Mouse (Mus musculus): Measurements from ENCODE around the gene Lsm10. TPM values are rescaled to one million over a fixed set of nuclear protein-coding genes. Genes with fewer than 3 reads are reported as not detected.
A peak's percentile ranks its signal among the peaks of the same experiment; 100 is the strongest.
"Not testable (repeated sequence)": the region's sequence is repeated elsewhere in the genome, so short reads cannot be mapped to it uniquely, and the experiment has no call there.

Lsm10 gene
- total RNA-seq, 2 experiments from 2014 or later: 18.7 to 25.2 TPM

- no peak for DNase-seq (ENCODE audit: low spot score in 2 of 2)
Measured at GRCm38 (mm10) chr4:126091873-126092272, 4.5 kb upstream of the Lsm10 start.

- DNase-seq (ENCODE audit: low spot score in 2 of 2): not testable (repeated sequence)
Measured at GRCm38 (mm10) chr4:126095622-126096430, 597 bp upstream of the Lsm10 start.

GRCm38 (mm10) chr4:126097711-126098253, 1.4 kb downstream of the Lsm10 start:
- no peak for DNase-seq (ENCODE audit: low spot score in 2 of 2)

GRCm38 (mm10) chr4:126099365-126099764, 2.9 kb downstream of the Lsm10 start:
- no peak for DNase-seq (ENCODE audit: low spot score in 2 of 2)

- no peak for DNase-seq (ENCODE audit: low spot score in 2 of 2)
Measured at GRCm38 (mm10) chr4:126100764-126101163, 4.3 kb downstream of the Lsm10 start.

- peak; percentile 33 to 35 for DNase-seq (ENCODE audit: low spot score in 2 of 2)
Measured at GRCm38 (mm10) chr4:126102061-126102841, 5.8 kb downstream of the Lsm10 start.

- peak; percentile 79 to 90 for DNase-seq (ENCODE audit: low spot score in 2 of 2)
Measured at GRCm38 (mm10) chr4:126103057-126103581, 6.7 kb downstream of the Lsm10 start.

- peak; percentile 93 for DNase-seq (ENCODE audit: low spot score in 2 of 2)
Measured at GRCm38 (mm10) chr4:126103590-126104068, 7.2 kb downstream of the Lsm10 start, which contains the start of gene Stk40. Stk40 (plus strand) TSS chr4:126103957.

- DNase-seq (ENCODE audit: low spot score in 2 of 2): peak in 1 of 2 experiments; percentile 41
Measured at GRCm38 (mm10) chr4:126104261-126105075, 8.0 kb downstream of the Lsm10 start.

GRCm38 (mm10) chr4:126105131-126105783, 8.8 kb downstream of the Lsm10 start:
- DNase-seq (ENCODE audit: low spot score in 2 of 2): no peak

GRCm38 (mm10) chr4:126108061-126108740, 11.8 kb downstream of the Lsm10 start:
- DNase-seq (ENCODE audit: low spot score in 2 of 2): no peak

GRCm38 (mm10) chr4:126109613-126110373, 13.4 kb downstream of the Lsm10 start:
- peak in 1 of 2 experiments; percentile 41 for DNase-seq (ENCODE audit: low spot score in 2 of 2)

GRCm38 (mm10) chr4:126110374-126111152, 14.1 kb downstream of the Lsm10 start:
- peak; percentile 78 to 79 for DNase-seq (ENCODE audit: low spot score in 2 of 2)

- no peak for DNase-seq (ENCODE audit: low spot score in 2 of 2)
Measured at GRCm38 (mm10) chr4:126111153-126111549, 14.7 kb downstream of the Lsm10 start.

GRCm38 (mm10) chr4:126113243-126113642, 16.8 kb downstream of the Lsm10 start:
- no peak for DNase-seq (ENCODE audit: low spot score in 2 of 2)

GRCm38 (mm10) chr4:126113943-126114342, 17.5 kb downstream of the Lsm10 start:
- peak; percentile 65 to 75 for DNase-seq (ENCODE audit: low spot score in 2 of 2)

GRCm38 (mm10) chr4:126115411-126115810, 19.0 kb downstream of the Lsm10 start:
- DNase-seq (ENCODE audit: low spot score in 2 of 2): no peak
